Mouse (Mus musculus) granulocyte monocyte progenitor cell, adult 5-6 weeks (primary cell): Measurements from ENCODE around the gene Sf3b5. TPM values are rescaled to one million over a fixed set of nuclear protein-coding genes. Genes with fewer than 3 reads are reported as not detected.
A peak's percentile ranks its signal among the peaks of the same experiment; 100 is the strongest.

Source experiments
- ATAC-seq: replicated peaks from 2 replicates; pipeline ENCODE4 v1.8.0; 2016; ENCODE audit warnings: mild to moderate bottlenecking, moderate TSS enrichment, inconsistent platforms; ENCODE audit not compliant: poor library complexity, severe bottlenecking
- total RNA-seq, 2 experiments: library from RNA; stranded (forward) in 1 of 2; stranded (reverse) in 1 of 2; fragments of 200-712, 200-1000 nt in 1 of 2; fragments of >200 nt in 1 of 2; fragmentation: Nextera tagmentation in 1 of 2; gene quantifications; 2 replicates each; pipeline ENCODE4 v1.2.3; 2014 to 2017

The Sf3b5 gene
- 14.5 and 21.6 TPM in 2 replicates for total RNA-seq (2014; fragmentation: Nextera tagmentation)
- 20.7 and 29.0 TPM in 2 replicates for total RNA-seq (2017)

DNA sequence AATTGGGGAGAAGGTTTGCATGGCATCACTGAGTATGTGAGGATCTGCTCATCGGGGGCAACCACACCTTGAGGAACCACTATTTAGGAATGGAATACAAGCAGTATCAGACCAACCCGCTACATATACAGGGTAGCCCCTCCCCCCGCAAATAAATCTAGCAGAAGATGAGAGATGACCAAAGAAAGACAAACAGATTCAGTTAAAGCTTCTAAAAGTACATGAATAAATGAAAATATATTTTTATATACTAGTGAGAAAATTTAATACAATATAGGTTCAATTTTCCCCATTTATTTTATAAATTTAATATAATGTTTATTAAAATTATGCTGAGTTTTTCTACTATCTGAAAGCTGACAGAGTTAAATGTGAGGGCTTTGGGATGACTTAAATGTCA, at the start of gene Sf3b5:
Gene Sf3b5, plus strand, starts transcription at position 301 of the 400 bp plus-strand sequence.
- ATAC-seq: no peak

GRCm38 (mm10) chr10:12955831-12956230, 49.3 kb upstream of the Sf3b5 start:
- peak; percentile 72 for ATAC-seq

- ATAC-seq: peak; percentile 86
Observed at GRCm38 (mm10) chr10:12957271-12957670, 47.9 kb upstream of the Sf3b5 start.

GRCm38 (mm10) chr10:12961546-12961945, 43.6 kb upstream of the Sf3b5 start:
- no peak for ATAC-seq

GRCm38 (mm10) chr10:12962238-12962637, 42.9 kb upstream of the Sf3b5 start:
- no peak for ATAC-seq

GRCm38 (mm10) chr10:12963362-12964147, 41.6 kb upstream of the Sf3b5 start:
- ATAC-seq: peak; percentile 28

- ATAC-seq: peak; percentile 91
Observed at GRCm38 (mm10) chr10:12964151-12965075, 40.7 kb upstream of the Sf3b5 start, which contains the start of gene Stx11. Gene Stx11, minus strand, starts transcription at chr10:12964298.

DNA sequence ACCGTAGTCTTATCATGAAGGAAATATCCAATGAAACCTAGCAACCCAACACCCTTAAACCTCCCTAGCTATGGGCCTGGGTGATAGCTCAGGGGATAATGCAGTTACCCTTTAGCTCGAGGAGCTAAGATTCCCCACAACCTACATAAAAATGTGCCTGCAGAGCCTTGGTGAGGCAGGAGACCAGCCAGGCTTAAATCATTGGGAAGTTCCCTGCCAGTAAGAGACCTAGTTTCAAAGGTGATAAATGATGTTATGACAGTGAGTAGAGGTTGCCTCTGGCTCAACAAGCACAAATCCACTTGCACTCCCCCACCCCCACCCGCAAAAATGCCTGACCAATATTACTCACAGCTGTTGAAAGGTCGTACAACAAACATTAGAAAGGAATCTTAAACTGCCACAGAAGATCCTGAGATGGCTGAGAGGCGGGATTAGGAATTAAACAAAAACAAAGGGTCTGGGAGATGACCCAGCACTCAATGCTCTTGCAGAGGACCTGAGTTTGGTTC, 39.4 kb upstream of the Sf3b5 start:
- ATAC-seq: no peak

DNA sequence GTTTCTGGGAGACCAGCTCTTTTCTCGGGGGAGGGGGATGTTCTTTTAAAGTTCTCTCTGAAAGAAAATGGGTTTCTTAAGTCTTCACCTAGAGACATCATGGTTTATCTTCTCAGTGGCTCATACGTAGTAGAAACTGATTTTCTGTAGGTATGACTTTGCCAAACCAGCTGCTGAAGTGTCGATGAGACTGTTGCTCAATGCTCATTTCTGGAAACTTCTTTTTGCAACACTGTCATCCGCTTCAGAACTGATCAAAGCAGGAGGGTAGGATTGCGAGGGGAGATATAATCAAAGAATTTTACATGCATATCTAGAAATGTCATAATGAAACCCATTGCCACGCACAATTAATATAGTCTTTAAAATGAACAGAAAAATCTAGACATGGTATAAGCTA, 30.6 kb upstream of the Sf3b5 start:
- no peak for ATAC-seq

DNA sequence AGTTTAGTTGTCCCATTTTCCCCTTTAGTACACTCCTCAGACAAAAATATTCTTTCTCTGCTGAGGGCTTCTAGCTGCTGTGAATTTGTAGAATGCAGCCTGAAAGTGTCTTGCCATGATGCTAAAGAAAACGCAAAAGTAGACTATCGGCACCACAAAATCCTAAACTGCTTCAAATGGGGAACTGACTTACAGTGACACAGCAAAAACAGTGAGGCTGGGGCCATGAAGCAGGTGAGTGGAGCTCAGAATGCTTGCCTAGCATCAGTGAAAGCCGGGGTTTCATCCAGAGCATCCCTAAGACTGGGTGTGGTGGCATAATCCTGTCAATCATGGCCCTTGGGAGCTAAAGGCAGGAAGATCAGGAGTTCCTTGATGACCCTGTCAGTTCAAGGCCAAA, 29.7 kb upstream of the Sf3b5 start:
- peak; percentile 78 for ATAC-seq

GRCm38 (mm10) chr10:12975957-12976356, 29.2 kb upstream of the Sf3b5 start:
- ATAC-seq: peak; percentile 80

- ATAC-seq: peak; percentile 38; the same call in 1 of the 2 replicates
Observed at GRCm38 (mm10) chr10:12976552-12976951, 28.6 kb upstream of the Sf3b5 start.

DNA sequence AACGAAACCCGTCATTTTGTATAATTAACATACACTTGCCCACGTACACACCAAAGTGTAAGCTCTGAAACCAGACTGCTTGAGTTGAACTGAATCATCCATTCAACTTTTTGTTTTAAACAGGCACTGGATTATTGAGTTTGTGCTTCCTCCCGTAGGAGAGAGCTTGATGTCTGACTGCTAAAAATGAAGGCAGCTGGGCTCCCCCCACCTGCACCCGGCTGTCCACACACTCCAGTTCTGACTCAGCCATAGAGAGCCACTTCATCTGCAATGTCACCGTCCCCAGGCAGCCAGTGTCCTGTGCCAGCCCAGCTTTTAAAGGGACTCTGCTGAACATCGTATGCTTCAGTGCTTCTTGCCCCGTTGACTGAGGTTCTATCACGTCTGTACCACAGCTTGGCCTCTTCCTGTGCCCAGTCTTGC, 27.3 kb upstream of the Sf3b5 start:
- no peak for ATAC-seq

DNA sequence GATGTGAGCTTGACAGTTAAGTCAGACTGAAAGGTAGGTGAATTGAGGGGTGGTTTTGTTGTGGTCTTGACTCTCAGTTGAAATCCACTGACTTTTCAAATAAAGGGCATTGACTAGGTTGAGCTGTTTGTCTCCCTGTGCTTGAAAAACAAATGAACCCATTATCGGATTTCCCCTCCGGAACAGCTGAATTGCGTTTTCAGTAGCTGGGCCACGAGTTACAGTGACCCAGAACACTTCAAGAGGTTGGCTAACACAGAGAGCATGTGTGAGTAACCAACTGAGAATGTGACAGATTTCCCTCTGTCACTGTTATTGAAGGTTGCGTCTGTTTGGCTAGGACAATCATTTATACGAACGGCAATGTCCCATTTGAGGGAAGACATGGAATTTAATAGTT, 24.1 kb upstream of the Sf3b5 start:
- no peak for ATAC-seq

- no peak for ATAC-seq
Observed at GRCm38 (mm10) chr10:12983516-12983915, 21.6 kb upstream of the Sf3b5 start.

DNA sequence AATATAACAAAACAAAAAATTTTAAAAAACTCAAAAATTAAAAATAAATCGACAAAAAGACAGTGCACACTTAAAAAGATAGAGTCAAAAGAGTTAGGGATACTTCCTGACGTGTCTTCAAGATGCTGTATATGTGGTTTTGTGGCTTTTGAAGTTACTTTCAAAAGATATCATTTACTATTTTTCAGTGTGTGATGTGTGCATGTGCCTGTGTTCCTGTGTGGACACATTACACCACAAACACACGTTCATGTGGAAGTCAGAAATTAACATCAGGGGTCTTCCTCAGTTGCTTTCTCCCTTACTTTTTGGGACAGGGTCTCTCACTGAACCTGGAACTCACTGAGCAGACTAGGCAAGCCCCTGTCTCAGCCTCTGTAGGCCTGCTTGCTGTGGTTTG, 20.1 kb upstream of the Sf3b5 start:
- no peak for ATAC-seq

DNA sequence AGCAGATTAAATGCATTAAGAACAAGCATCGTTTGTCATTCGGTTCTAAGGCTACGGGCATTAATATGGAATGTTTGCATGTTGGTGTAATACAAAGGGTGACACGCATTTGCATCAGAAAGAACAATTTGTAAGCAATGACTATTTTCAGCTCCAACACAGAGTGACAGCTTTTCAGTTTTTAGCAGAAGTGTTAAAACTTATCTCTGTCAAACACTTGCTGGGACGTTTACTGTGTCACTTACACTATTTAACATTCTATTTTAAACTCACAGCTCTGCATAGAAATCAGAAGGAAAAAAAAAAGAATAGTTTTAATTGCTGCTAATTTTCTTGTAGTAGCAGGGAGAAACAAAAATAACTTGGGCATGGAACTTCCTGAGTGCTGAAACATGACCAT, 18.7 kb upstream of the Sf3b5 start:
- ATAC-seq: no peak

GRCm38 (mm10) chr10:12986943-12987342, 18.2 kb upstream of the Sf3b5 start:
- peak; percentile 87 for ATAC-seq

- peak; percentile 28; the same call in 1 of the 2 replicates for ATAC-seq
Observed at GRCm38 (mm10) chr10:12991953-12992352, 13.2 kb upstream of the Sf3b5 start.

DNA sequence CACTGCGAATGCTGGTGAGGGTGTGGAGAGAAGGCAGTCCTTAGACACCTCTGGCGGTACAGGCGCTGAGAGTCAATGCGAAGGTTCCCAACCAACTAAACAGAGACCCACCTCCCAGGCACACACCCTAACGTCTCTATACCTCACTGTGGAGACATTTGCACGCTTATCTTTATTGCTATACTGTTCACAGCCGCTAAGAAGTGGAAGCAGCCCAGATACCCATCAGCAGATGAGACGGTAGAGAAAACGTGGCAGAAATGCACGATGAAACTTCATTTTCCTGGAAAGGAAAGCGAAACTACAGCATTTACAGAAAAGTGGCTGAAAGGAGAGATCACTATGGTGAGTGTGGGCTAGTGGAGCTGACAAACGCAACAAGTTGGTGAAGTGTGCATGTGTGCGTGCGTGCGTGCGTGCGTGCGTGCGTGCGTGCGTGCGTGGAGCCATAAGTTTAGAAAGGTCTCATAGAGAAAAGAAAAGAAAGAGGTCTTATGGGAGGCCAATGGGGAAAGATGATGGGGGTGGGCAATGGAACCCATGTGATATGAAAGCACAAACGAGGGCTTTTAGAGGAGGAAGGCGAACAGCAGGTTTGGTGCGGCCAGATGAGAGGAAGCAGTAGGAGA, 11.6 kb upstream of the Sf3b5 start:
- ATAC-seq: no peak
